Mouse (Mus musculus) myocyte (in vitro differentiated cells): Measurements from ENCODE around the gene Ptbp1. TPM values are rescaled to one million over a fixed set of nuclear protein-coding genes. Genes with fewer than 3 reads are reported as not detected.

Experiments
- H3K27me3 ChIP-seq: one replicate; pipeline ENCODE4 v1.6.1; 2011; ENCODE audit not compliant: control insufficient read depth, insufficient read depth, insufficient read length
- H3K36me3 ChIP-seq: one replicate; pipeline ENCODE4 v1.6.1; 2011; ENCODE audit not compliant: control insufficient read depth, insufficient read depth
- H3K4me2 ChIP-seq: one replicate; pipeline ENCODE4 v1.6.1; 2011; ENCODE audit warnings: low read depth, control low read depth
- H3K4me3 ChIP-seq: one replicate; pipeline ENCODE4 v1.5.1; 2011; ENCODE audit warnings: mild to moderate bottlenecking, control low read depth, moderate library complexity
- H3K79me2 ChIP-seq: one replicate; pipeline ENCODE4 v1.6.1; 2011; ENCODE audit not compliant: control insufficient read depth, insufficient read depth
- H3ac ChIP-seq: one replicate; pipeline ENCODE4 v1.6.1; 2011; ENCODE audit not compliant: control insufficient read depth, insufficient read length
- CEBPB ChIP-seq: IDR thresholded peaks from 2 replicates; pipeline ENCODE4 v1.6.1; 2011; ENCODE audit warnings: mild to moderate bottlenecking, moderate library complexity; ENCODE audit not compliant: poor library complexity, insufficient read depth, severe bottlenecking
- E2F4 ChIP-seq: IDR thresholded peaks from one replicate; pipeline ENCODE4 v1.6.1; 2011; ENCODE audit warnings: mild to moderate bottlenecking, control low read depth, moderate library complexity; ENCODE audit not compliant: insufficient read depth
- MAX ChIP-seq: IDR thresholded peaks from one replicate; pipeline ENCODE4 v1.6.1; 2011; ENCODE audit warnings: low read depth, mild to moderate bottlenecking, control low read depth
- MYOD1 ChIP-seq, 3 experiments: IDR thresholded peaks; one replicate each; pipeline ENCODE4 v1.6.1; 2011; ENCODE audit warnings: control low read depth in 2 of 3, low read depth in 2 of 3, mild to moderate bottlenecking in 2 of 3, moderate library complexity in 1 of 3; ENCODE audit not compliant: insufficient read length in 2 of 3, control insufficient read depth in 1 of 3
- MYOG ChIP-seq, 3 experiments: IDR thresholded peaks; one replicate each; pipeline ENCODE4 v1.6.1; 2011; ENCODE audit warnings: control low read depth in 2 of 3, low read depth in 2 of 3, mild to moderate bottlenecking in 2 of 3; ENCODE audit not compliant: insufficient read length in 2 of 3, control insufficient read depth in 1 of 3, insufficient read depth in 1 of 3
- POLR2A ChIP-seq: IDR thresholded peaks from one replicate; pipeline ENCODE4 v1.6.1; 2011; ENCODE audit warnings: low read depth, mild to moderate bottlenecking, control low read depth, moderate library complexity; ENCODE audit not compliant: insufficient read length
- POLR2AphosphoS2 ChIP-seq: IDR thresholded peaks from one replicate; pipeline ENCODE4 v1.6.1; 2011; ENCODE audit warnings: low read depth, control low read depth; ENCODE audit not compliant: insufficient read length
- REST ChIP-seq: IDR thresholded peaks from one replicate; pipeline ENCODE4 v1.6.1; 2011; ENCODE audit warnings: mild to moderate bottlenecking, control low read depth, moderate library complexity; ENCODE audit not compliant: insufficient read depth, insufficient read length
- SRF ChIP-seq: IDR thresholded peaks from one replicate; pipeline ENCODE4 v1.6.1; 2011; ENCODE audit warnings: low read depth; ENCODE audit not compliant: control insufficient read depth, insufficient read length
- TCF12 ChIP-seq: IDR thresholded peaks from one replicate; pipeline ENCODE4 v1.6.1; 2011; ENCODE audit warnings: mild to moderate bottlenecking, control low read depth; ENCODE audit not compliant: poor library complexity, insufficient read depth, severe bottlenecking
- TCF3 ChIP-seq: IDR thresholded peaks from one replicate; pipeline ENCODE4 v1.6.1; 2011; ENCODE audit warnings: low read depth, control low read depth; ENCODE audit not compliant: insufficient read length
- USF1 ChIP-seq: IDR thresholded peaks from one replicate; pipeline ENCODE4 v1.6.1; 2011; ENCODE audit warnings: low read depth, mild to moderate bottlenecking, control low read depth, moderate library complexity
- polyA plus RNA-seq: library from polyadenylated mRNA; unstranded; fragments of >200 nt; fragmentation: generic; extraction: Trizol; gene quantifications from one replicate; pipeline ENCODE4 v1.2.1, GENCODE M21; 2012; ENCODE audit warnings: missing spikeins

Ptbp1 gene
- polyA plus RNA-seq, 1 experiment = 158 TPM

DNA sequence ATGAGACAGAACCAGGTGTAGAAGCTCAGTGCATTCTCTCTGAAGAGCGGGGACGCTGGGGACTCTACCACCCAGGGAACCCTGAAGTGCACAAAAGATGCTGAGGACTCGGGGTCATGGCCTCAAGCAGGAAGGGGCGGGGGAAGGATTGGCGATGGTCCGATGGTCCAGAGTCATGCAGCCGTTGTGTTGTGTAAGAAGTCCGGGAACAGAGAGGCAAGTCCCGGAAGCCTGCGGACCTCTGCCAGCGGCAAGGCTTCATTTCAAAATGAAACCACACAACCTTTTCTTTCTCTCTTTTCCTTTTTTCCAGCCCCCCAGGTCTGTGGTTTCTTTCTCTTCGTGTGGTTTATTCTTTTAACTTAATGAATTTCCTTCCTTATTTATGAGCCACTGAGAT lies 23.5 kb downstream of the Ptbp1 start:
- no peak overlapping the region for H3ac ChIP-seq
- no peaks in the 10 kb centered on the region for H3K36me3 ChIP-seq
- no peaks in the 10 kb centered on the region for H3K27me3 ChIP-seq
- no peak for TF ChIP-seq MAX
- TF ChIP-seq SRF = no peak
- TF ChIP-seq REST = no peak
- no peak for TF ChIP-seq MYOG (IDR thresholded peaks at IDR 0.05; ENCODE audit: control insufficient read depth in 1 of 3, insufficient read depth in 1 of 3, insufficient read length in 2 of 3, low read depth in 2 of 3)
- no peak for TF ChIP-seq POLR2AphosphoS2
- TF ChIP-seq MYOD1 (IDR thresholded peaks at IDR 0.05; ENCODE audit: control insufficient read depth in 1 of 3, insufficient read length in 2 of 3, low read depth in 2 of 3) = no peak
- H3K4me2 ChIP-seq = no peak overlapping the region
- no peaks in the 10 kb centered on the region for H3K79me2 ChIP-seq
- H3K4me3 ChIP-seq = no peak overlapping the region

DNA sequence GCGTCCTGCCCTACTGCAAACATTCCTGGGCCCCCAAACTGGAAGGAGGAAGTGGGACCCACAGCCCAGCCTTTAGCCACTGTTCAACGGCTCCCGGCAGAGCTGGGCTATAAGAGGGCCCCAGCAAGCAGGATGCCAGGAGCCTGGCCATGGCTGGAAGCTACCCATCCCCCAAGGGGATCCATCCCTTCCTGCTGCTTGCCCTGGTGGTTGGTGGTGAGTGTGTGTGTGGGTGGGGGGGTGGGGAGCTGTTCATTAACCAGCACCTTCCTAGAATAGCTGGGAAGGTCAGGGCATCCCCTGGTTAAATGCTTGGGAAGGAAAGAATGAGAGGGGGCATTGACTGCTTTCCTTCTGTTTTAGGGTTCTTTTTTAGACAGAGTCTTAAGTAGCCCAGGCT lies 25.3 kb downstream of the Ptbp1 start:
- Histone ChIP-seq H3ac (no peak overlapping the region), H3K4me3 (no peak overlapping the region), H3K36me3 (no peaks in the 10 kb centered on the region), H3K79me2 (no peaks in the 10 kb centered on the region), H3K27me3 (no peaks in the 10 kb centered on the region), H3K4me2 (no peak overlapping the region)
- no peak for TF ChIP-seq TCF3
- TF ChIP-seq USF1 = no peak
- TF ChIP-seq POLR2A = no peak
- no peak for TF ChIP-seq SRF
- TF ChIP-seq E2F4 = no peak
- TF ChIP-seq MAX = no peak
- TF ChIP-seq POLR2AphosphoS2 = no peak
- TF ChIP-seq REST = no peak
- no peak for TF ChIP-seq CEBPB
- no peak for TF ChIP-seq TCF12
- no peak for TF ChIP-seq MYOG (IDR thresholded peaks at IDR 0.05; ENCODE audit: control insufficient read depth in 1 of 3, insufficient read depth in 1 of 3, insufficient read length in 2 of 3, low read depth in 2 of 3)
- no peak for TF ChIP-seq MYOD1 (IDR thresholded peaks at IDR 0.05; ENCODE audit: control insufficient read depth in 1 of 3, insufficient read length in 2 of 3, low read depth in 2 of 3)

DNA sequence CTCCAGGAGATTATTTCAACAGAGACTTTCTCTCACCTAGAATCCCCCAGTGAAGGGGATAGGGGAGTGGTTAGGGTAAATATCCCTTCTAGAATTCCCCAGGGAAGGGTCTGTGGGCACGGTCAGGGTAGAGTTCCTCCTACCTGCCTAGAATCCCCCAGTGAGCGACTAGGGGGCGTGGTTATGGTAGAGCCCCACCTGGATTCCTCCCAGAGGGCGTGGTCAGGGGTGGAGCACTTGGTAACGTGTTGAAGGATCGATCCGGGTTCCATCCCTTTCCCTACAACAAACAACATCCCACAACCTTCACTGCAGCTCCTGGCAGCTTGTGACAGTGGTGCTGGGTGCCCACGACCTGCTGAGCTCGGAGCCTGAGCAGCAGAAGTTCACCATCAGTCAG lies 26.5 kb downstream of the Ptbp1 start:
- no peak overlapping the region for H3ac ChIP-seq
- no peaks in the 10 kb centered on the region for H3K79me2 ChIP-seq
- H3K36me3 ChIP-seq = no peaks in the 10 kb centered on the region
- no peak for TF ChIP-seq POLR2AphosphoS2
- no peak for TF ChIP-seq SRF
- TF ChIP-seq E2F4 = no peak
- no peak for TF ChIP-seq MYOD1 (IDR thresholded peaks at IDR 0.05; ENCODE audit: control insufficient read depth in 1 of 3, insufficient read length in 2 of 3, low read depth in 2 of 3)
- no peak overlapping the region for H3K4me3 ChIP-seq
- H3K4me2 ChIP-seq = no peak overlapping the region
- H3K27me3 ChIP-seq = no peaks in the 10 kb centered on the region

DNA sequence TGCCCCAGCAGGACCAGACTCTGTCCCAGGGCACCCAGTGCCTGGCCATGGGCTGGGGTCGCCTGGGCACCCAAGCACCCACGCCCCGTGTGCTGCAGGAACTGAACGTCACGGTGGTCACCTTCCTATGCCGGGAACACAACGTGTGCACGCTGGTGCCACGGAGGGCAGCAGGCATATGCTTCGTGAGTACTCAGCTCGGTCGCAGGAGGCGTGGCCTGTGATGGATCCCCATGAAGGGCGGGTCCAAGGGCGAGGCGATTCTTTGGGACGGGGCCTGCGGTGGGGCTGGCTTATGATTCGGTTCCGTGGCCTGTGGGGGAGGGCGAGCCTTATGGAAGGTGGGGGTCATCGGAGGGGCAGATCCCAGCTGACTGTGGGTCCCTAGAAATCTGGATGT lies 27.8 kb downstream of the Ptbp1 start:
- TF ChIP-seq MAX (no peak), MYOG (IDR thresholded peaks at IDR 0.05; ENCODE audit: control insufficient read depth in 1 of 3, insufficient read depth in 1 of 3, insufficient read length in 2 of 3, low read depth in 2 of 3) (no peak)
- H3K4me2 ChIP-seq = peak overlapping the region; percentile 18
- H3K36me3 ChIP-seq = no peaks in the 10 kb centered on the region
- no peaks in the 10 kb centered on the region for H3K79me2 ChIP-seq
- H3K27me3 ChIP-seq = no peaks in the 10 kb centered on the region
- H3K4me3 ChIP-seq = no peak overlapping the region
- H3ac ChIP-seq = no peak overlapping the region

DNA sequence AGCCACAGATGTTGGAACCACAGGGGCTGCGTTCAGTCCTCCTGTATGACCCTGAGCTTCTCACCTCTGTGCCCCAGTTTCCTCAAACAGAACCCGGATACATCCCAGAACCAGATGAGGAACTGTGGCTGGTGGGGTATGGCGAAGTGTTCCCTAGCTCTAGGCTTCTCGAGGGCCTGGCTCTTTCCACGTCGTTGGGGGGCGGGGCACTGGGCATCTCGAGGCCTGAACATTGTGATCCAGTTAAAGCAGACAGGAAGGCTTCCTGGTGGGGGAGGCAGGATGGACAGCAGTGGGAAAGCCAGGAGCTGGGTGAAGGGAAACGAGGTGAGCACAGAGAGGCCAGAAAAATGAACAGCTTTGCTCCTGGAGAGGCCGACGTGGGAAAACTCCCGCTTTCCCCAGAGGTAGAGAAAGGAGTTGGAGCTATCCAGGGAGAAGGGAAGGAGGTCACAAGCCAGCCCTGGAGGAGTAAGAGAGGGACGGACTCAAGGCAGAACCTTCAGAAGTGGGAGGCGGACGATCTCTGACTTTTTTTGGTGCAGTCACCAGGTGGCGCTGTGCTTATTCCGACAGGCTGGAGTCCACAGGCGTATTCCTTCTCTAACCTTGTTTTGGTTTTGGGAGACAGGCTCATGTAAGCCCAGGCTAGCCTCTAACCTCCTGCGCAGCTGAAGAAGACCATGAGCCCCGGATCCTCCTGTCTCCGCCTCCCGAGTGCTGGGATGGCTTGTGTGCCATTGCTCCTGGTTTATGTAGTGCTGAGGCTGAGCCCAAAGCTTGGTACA lies 29.3 kb downstream of the Ptbp1 start:
- H3K27me3 ChIP-seq = peaks cover 8% of the 10 kb centered on the region
- no peaks in the 10 kb centered on the region for H3K79me2 ChIP-seq
- TF ChIP-seq REST = no peak
- no peak for TF ChIP-seq USF1
- no peak for TF ChIP-seq POLR2AphosphoS2
- TF ChIP-seq E2F4 = no peak
- TF ChIP-seq MYOD1 (IDR thresholded peaks at IDR 0.05; ENCODE audit: control insufficient read depth in 1 of 3, insufficient read length in 2 of 3, low read depth in 2 of 3) = no peak
- no peak for TF ChIP-seq TCF3
- no peak for TF ChIP-seq CEBPB
- no peak for TF ChIP-seq SRF
- TF ChIP-seq MYOG (IDR thresholded peaks at IDR 0.05; ENCODE audit: control insufficient read depth in 1 of 3, insufficient read depth in 1 of 3, insufficient read length in 2 of 3, low read depth in 2 of 3) = no peak
- TF ChIP-seq TCF12 = no peak
- no peak for TF ChIP-seq MAX
- no peak for TF ChIP-seq POLR2A
- H3K4me3 ChIP-seq = no peak overlapping the region
- no peak overlapping the region for H3ac ChIP-seq
- no peaks in the 10 kb centered on the region for H3K36me3 ChIP-seq
- peak overlapping the region; percentile 40 for H3K4me2 ChIP-seq
